Mouse (Mus musculus) kidney, adult 8-10 months (tissue): ENCODE results near the gene Otub2.
"Not testable (repeated sequence)": the region's sequence is repeated elsewhere in the genome, so short reads cannot be mapped to it uniquely, and the experiment has no call there.

Source experiments
- DNase-seq, 2 experiments: peaks; one replicate each; pipeline ENCODE4 v3.0.0; 2022

Gene Otub2

GRCm38 (mm10) chr12:103373530-103374236 lies 14.8 kb upstream of the Otub2 start:
- no peak for DNase-seq

GRCm38 (mm10) chr12:103376124-103376523 lies 12.4 kb upstream of the Otub2 start:
- no peak for DNase-seq

- DNase-seq, result no peak
These were observed 11.7 kb upstream of the Otub2 start for GRCm38 (mm10) chr12:103376774-103377173.

- DNase-seq, result no peak
These were observed 8.3 kb upstream of the Otub2 start for GRCm38 (mm10) chr12:103380226-103380625.

- no peak for DNase-seq
These were observed 856 bp downstream of the Otub2 start for GRCm38 (mm10) chr12:103389348-103389727.

- no peak for DNase-seq
These were observed 1.5 kb downstream of the Otub2 start for GRCm38 (mm10) chr12:103389982-103390381.

GRCm38 (mm10) chr12:103391098-103391497 lies 2.6 kb downstream of the Otub2 start:
- no peak for DNase-seq

GRCm38 (mm10) chr12:103393528-103393927 lies 5.0 kb downstream of the Otub2 start:
- no peak for DNase-seq

GRCm38 (mm10) chr12:103395486-103396275 lies 7.2 kb downstream of the Otub2 start:
- peak; percentile 56 to 68 for DNase-seq

- no peak for DNase-seq
These were observed 8.3 kb downstream of the Otub2 start for GRCm38 (mm10) chr12:103396751-103397150.

- DNase-seq, result no peak
These were observed 15.6 kb downstream of the Otub2 start for GRCm38 (mm10) chr12:103404131-103404530.

- no peak for DNase-seq
These were observed 19.2 kb downstream of the Otub2 start, which contains the start of gene 9330161L09Rik for GRCm38 (mm10) chr12:103407720-103408119. 9330161L09Rik (minus strand) TSS chr12:103407820.

GRCm38 (mm10) chr12:103408144-103408543 lies 19.7 kb downstream of the Otub2 start:
- DNase-seq, result no peak

GRCm38 (mm10) chr12:103425016-103425728 lies 36.7 kb downstream of the Otub2 start:
- no peak for DNase-seq

- DNase-seq, result peak; percentile 99
These were observed 37.4 kb downstream of the Otub2 start, which contains the start of gene Ddx24 for GRCm38 (mm10) chr12:103425729-103426470. Ddx24 (minus strand) TSS chr12:103425830.

- no peak for DNase-seq
These were observed 38.2 kb downstream of the Otub2 start for GRCm38 (mm10) chr12:103426710-103427109.

GRCm38 (mm10) chr12:103433430-103433829 lies 44.9 kb downstream of the Otub2 start:
- no peak for DNase-seq

- peak; percentile 81 to 94 for DNase-seq
These were observed 45.7 kb downstream of the Otub2 start, which contains the start of gene Ifi27 for GRCm38 (mm10) chr12:103433986-103434731. Ifi27 (plus strand) TSS chr12:103434211.

- no peak for DNase-seq
These were observed 46.4 kb downstream of the Otub2 start for GRCm38 (mm10) chr12:103434861-103435260.

- no peak for DNase-seq
These were observed 49.1 kb downstream of the Otub2 start for GRCm38 (mm10) chr12:103437601-103438000.

- DNase-seq, result no peak
These were observed 55.0 kb downstream of the Otub2 start, which contains the start of gene Ifi27l2a for GRCm38 (mm10) chr12:103443524-103443923. Ifi27l2a (minus strand) TSS chr12:103443680.

GRCm38 (mm10) chr12:103444261-103444660 lies 55.8 kb downstream of the Otub2 start:
- DNase-seq, result not testable (repeated sequence)
